Mouse (Mus musculus) MEL (cell line): Measurements from ENCODE around the gene Trappc3l.

Source experiments
- CHD2 ChIP-seq: IDR thresholded peaks from 2 replicates; pipeline ENCODE4 v1.6.1; 2011; ENCODE audit warnings: low read length, improper control_type of control experiment
- CTCF ChIP-seq, 3 experiments: IDR thresholded peaks in 2 of 3; conservative IDR thresholded peaks in 1 of 3; 2 replicates each; pipeline ENCODE4 v1.5.1; 2011 to 2012; ENCODE audit warnings: low read length in 3 of 3, low read depth in 2 of 3, mild to moderate bottlenecking in 2 of 3, improper control_type of control experiment in 1 of 3, inconsistent platforms in 1 of 3, mixed read lengths in 1 of 3, moderate library complexity in 1 of 3; ENCODE audit not compliant: control insufficient read depth in 1 of 3, insufficient read depth in 1 of 3, poor library complexity in 1 of 3, severe bottlenecking in 1 of 3
- EP300 ChIP-seq, 2 experiments: IDR thresholded peaks; 2 replicates each; pipeline ENCODE4 v1.6.1; 2011; ENCODE audit warnings: improper control_type of control experiment in 2 of 2, low read length in 2 of 2, low read depth in 1 of 2, mild to moderate bottlenecking in 1 of 2
- SIN3A ChIP-seq: IDR thresholded peaks from 2 replicates; pipeline ENCODE4 v1.6.1; 2012; ENCODE audit warnings: low read length, improper control_type of control experiment, inconsistent platforms

DNA sequence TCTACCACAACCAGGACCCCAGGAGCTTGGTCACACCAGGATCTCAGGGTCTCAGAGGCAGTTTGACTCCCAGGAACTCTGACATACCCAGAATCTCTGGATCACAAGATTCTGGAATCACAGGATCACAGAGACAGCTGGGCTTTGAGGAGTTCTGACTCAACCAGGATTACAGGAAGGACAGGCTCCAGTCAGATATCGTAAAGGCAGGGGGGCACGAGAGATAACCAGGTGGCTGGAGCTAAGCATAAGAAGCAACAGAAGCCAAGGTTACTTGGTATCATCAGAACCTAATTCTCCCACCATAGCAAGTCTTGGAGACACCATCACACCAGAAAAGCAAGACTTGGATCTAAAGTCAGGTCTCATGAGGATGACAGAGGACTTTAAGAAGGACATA lies 104.3 kb downstream of the Trappc3l start:
- no peak for TF ChIP-seq SIN3A
- no peak for TF ChIP-seq EP300 (IDR thresholded peaks at IDR 0.05; ENCODE audit: low read depth in 1 of 2, low read length in 2 of 2)
- no peak for TF ChIP-seq CTCF (IDR thresholded peaks at IDR 0.05 in 2 of 3, conservative IDR thresholded peaks at IDR 0.05 in 1 of 3; ENCODE audit: control insufficient read depth in 1 of 3, insufficient read depth in 1 of 3, low read depth in 2 of 3, low read length in 3 of 3, poor library complexity in 1 of 3, severe bottlenecking in 1 of 3)
- TF ChIP-seq CHD2: no peak
